Mouse (Mus musculus) neural tube, embryonic 10.5 days (tissue): ENCODE data around the gene Hook2.

ENCODE experiments used
- DNase-seq: peaks from one replicate; pipeline ENCODE4 v3.0.0-alpha.2; 2017; ENCODE audit warnings: low spot score; ENCODE audit errors: extremely low spot score

Gene Hook2

DNA sequence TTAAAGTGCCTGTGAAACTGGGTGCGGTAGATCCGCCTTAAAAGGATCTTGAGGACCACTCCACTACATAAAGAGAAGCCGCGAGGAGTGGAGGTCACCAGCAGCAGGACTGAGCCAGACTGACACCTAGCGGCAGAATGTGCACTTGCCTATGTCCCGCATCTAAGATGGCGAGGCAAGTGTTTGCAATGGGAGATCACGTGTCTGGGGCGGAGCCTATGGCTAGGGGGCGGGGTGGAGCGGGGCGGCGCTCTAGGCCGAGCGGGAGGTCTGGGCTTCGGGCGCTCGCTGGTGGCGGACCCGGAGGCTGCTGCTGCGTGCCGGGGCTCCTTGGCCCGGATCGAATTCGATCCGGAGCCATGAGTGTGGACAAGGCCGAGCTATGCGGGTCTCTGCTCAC is at the start of gene Hook2:
TSS of gene Hook2 (plus strand) at position 255 of the 400 bp plus-strand sequence.
- DNase-seq = peak; percentile 96

DNA sequence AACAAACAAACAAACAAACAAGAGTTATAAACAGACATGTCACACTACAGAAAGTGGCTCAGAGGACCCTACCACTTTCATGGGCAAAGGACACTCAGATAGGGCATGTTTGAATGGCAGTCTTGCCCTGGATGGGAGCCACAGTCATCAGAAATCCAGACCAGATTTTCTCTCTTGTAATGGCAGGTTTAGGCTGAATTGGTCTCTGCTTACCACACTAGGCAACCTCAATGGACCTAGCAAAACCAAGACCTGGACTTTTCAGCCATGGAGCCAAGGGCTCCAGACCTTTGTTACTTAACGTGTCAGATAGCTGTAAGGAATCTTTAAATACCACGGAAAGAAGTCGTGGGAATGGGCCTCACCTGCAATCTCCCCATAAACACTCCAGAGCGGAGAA is 46.7 kb upstream of the Hook2 start:
- no peak for DNase-seq

DNA sequence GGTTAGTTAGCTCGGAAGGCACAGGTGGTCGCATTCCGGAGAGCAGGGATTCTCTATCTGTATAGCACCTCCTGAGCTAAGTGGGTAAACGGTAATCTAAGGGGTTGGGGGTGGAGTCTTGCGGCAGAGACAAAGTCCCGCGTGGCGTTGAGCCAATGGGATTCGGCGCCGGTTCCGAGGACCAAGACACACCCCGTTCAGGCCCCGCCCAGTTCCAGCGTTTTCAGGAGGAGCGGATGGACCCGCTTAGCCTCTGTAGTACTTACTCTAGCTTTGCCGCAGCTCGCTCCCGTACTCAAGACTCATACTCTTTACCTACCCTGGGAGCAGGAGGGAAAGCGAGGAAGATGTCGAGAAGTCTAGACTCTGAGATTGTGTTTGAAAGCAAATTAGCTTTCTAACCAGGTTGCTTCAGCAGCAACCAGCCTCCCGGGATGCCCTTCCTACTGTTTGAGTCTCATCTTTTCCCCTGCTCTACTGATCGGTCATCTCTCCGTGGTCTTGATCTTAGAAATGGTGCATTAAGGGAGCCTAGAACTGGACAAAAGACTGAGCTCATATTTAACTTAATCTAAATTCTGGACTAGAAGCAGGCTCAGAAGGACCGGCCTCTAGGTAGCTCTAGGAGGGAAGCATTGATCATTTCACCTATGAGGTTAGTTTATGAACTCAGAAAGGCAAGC is 45.8 kb upstream of the Hook2 start:
- DNase-seq = peak; percentile 61

DNA sequence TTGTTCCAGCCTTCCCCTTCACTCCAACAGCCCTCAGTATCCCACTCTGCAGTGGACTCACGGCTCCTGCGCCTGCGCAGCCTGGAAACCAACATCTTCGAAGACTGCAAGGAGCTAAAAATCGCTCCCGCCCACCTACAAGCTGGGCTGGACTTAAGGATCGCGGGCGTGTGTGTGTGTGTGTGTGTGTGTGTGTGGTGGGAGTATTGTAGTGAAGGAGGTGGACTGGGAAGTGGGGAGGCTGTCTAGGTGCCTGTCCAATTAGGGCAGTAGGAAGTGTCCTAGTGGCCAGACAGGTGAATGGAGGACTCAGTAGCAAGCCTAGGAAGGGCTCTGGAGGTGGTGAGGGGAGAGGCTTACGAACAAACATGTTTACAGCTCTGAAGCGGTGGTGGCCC is 45.2 kb upstream of the Hook2 start:
- DNase-seq = peak; percentile 32

DNA sequence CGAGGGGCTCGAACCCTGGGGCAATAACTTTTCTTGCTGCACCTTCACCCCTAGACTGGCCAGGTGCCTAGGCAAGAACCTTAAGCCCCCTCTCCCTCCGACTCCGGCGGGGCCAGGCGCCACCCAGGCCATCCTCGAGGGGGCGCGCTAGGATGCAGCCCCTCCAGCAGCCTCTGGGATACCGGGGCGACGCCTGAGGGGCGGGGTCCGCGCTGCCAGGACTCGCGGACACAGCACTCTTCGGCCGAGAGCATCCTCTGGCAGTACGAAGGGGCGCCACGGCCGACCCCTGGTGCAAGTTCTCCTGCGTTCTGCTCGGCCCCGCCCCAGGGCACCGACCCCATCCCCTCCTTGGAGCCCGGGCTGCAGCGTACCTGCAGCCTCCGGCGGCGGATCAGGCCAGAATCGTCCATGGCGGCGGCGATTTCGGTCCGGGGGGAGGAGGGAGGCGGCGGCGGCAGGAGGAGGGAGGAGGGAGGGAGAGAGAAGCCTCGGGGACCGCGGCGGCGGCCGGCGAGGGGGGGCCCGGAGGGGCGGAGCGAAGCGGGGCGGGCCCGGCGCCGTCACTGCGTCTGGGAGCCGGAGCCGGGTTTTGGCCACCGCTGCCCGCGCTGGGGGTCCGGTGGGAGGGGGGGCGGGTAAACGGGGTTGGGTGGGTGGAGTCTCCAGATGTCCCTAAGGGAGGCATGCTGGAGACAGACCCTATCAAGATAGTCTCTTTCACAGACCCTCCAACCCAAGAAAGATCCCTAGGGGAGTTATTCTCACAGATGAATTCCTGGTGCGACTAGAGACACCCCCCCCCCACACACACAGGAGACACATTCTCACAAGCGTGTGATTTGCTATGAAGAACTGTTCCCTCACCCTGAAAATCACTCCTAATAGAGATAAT is 44.5 kb upstream of the Hook2 start:
- DNase-seq = peak; percentile 51

DNA sequence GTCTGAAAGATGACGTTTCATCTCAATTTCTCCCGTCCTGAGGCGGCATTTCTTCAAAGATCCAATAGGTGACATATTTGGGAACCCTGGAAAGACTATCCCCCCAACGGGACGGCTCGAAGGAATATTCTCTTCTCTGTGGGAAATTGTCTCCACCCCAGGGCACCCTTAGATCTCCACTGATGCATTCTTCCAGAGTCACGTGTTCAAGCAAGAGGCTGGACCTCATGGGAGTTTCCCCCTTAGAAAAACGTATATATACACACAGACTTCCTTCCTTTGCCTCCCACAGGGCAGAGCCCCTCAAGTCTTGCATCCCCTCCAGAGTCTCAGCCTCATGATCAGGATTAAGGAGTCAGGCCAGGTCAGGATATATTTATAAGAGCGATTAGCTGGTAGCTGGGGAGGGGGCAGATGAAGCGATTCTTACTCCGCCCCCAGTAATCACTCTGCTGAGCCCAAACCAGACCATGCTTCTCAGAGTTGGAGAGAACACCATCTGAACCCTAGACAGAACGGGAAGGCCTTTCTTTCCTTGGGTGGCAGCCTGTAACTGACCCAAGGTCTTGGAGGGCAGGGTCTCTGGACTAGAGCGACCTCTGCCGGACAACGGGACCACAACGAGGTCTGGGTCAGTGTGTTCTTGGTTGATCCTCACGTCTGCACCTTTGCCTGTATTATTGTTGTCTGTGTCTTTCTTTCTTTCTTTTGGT is 43.7 kb upstream of the Hook2 start, which contains the start of gene Rtbdn:
TSS of gene Rtbdn (plus strand) at position 464 of the 713 bp plus-strand sequence.
- DNase-seq = peak; percentile 40

DNA sequence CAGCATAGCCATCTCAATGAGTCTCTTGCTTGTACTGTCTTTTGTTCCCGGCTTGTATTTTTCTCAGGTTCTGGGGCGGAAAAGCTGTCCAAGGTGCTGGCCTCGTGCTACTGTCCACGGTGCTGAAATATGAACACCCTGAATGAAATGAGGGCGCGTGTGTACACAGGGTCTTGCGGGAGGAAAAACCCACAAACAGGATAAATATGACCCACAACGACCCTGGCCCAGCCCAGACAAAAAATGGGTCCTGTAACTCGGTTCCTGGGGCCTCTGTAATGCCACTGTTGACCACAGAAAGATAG is 43.2 kb upstream of the Hook2 start:
- DNase-seq = peak; percentile 64

DNA sequence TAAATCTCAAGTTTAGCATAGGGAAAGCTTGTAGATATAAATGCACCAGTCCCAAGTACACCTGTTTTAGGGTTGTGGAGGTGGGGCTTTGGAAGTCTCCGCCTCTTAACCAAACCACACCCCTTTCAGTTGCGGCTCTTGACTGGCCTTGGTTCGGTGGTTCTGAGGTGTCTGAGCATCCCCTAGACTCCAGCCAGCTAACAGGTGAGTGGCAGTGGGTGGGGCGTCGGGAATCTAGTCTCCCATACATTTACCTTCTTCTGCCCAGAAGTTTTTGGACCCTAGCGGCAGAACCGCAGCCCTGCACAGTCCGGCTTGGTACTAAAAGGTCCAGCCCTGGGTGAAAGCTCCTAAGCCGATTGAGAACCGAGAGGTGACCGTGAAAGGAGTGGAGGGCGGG is 40.6 kb upstream of the Hook2 start:
- DNase-seq = no peak

DNA sequence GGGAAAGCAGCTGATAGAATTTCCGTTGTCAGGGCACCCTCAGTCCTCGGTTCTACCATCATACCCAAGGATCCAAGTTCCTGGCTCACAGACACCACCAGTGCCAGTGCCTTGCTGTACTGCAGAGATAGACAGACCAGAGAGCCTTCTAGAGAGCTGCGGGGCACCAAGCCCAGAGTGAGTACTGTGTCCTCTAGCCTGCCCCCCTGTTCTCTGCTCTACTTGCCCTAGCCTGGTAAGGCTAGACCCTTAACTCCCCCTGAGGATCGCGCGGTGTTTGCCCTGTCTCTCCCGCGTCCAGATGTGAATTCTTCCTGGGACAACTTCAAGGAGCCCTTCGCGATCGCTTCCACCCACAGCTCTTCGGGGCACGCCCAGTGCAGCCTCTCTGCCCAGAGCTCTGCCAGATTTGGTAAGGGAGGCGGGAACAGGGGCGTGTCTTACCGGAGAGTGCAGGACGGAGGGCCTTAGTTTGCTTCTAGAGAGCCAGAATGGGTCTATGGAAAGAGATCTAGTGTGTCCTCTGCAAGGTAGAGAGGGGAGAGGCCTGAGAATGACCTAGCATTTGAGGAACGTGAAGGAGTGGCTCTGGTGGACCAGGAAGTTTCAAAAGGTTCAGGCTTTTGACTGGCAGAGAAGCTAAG is 37.7 kb upstream of the Hook2 start:
- no peak for DNase-seq

DNA sequence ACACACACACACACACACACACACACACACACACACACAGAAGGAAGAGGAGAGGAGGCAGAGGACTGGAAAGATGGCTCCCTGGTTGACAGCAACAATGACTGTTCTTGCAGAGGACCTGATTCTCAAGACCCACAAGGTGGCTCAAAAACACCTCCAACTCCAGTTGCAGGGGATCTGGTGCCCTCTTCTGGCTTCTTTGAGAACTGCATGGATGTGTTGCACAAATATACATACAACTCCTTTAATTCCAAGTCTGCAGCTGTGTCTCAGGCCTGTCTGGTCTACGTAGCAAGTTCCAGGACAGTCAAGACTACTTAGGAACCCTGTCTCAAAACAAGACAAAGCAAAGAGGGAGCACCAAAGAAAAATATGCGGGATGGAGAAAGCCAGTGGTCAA is 33.6 kb upstream of the Hook2 start:
- peak; percentile 79 for DNase-seq

DNA sequence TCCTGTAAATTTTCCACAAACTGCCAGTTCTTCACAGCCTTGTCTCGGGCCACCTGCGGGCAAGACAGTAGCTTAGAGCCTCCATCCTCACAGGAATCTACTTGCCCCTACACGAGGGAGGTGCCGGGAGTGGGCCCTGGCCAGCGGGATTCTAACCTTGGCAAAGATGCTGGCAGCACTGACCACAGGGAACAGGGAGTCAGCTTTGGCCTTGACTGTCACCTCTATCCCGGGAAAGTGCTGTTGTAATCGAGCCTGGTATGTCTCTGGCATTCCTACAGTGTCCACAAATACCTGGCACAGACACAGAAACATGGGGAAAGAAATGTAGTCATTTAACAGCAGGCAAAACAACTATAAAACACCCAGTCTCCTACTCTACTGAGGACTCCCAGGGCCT is 30.6 kb upstream of the Hook2 start:
- no peak for DNase-seq

DNA sequence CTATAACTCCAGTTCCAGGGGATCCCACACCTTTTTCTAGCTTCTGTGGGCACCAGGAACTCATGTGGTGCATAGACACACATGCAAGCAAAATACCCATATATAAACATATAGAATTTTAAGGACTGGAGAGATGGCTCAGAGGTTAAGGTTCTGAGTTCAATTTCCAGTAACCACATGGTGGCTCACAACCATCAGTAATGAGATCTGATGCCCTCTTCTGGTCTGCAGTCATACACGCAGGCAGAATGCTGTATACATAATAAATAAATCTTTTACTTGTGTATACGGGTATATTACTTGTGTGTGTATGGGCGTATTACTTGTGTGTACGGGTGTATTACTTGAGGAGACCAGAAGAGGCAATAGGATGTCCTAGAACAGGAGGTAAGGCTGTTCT is 26.5 kb upstream of the Hook2 start:
- DNase-seq = no peak

DNA sequence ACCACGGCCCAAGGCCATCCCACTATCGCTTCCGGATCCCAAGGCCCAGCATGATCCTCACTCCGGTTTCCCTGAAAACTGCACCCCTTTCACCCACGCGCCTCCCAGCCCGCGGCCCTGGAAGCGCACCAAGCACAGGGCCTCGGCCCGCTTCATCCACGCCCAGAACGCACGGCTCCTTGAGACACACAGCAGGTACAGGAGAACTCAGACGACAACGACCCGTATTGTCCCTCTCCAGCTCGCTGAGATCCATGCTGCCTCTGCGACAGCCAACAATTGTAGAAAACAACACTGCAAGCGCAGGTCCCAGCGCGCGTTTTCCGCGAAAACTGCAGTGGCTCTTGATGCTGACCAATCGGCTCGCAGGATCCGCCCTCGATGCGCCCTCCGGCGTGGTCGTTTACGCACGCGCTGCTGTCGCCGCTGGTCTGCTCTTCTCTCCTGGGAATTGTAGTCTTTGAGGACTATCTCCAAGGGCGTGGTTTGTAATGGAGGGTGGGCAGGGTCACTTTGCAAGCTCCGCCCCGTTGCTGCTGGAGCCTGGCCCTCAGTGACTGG is 24.6 kb upstream of the Hook2 start:
- peak; percentile 91 for DNase-seq

DNA sequence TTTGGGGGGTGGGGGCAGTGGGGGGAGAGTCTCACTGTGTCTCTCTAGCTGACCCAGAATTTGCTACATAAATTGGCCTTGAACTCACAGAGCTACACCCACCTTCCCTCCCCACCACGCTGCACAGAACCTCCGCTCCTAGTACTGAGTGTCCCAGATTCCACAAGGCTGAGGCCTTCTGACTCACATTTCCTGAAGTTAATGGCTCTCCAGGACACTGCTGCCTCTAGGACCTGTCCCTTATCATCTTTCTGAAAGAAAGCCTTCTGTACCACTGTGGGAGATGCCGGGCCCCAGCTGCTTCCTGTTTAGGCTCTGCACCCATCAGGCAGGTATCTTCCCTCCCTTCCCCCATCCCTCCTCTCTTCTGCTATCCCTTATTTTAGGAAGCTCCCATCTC is 23.8 kb upstream of the Hook2 start:
- no peak for DNase-seq

DNA sequence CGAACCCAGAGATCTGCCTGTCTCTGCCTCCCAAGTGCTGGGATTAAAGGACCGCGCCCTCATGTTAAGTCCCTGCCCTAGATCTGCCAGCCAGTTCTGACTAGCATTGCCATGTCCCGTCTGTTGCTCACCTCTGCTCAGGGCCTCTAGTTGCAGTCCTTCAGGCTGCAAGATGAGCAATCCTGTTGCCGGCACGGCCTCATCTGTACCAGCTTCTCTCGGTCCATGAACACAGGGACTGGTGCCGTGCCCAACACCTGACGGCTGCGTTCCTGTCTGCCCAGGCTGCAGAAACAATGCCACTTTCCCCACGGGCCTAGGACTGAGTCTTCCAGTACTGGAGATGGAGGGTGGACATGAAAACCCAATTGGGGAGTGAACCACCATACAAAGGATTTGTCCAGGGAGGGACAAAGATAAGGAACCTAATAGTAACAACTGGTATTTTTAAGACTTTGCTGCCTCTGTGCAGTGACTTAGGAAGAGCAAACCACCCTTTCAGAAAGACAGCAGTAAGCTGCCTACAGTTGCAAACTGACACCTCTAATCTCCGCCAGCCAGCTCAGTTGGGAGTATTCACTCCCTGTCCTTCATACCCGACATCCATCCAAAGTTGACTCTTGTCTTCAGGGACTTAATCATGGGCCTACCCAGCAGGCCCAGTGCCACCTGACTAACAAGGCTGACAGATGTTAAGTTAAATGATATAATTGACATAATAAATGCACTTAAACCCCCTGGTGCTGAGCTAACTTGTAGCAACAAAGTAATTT is 22.7 kb upstream of the Hook2 start:
- no peak for DNase-seq

DNA sequence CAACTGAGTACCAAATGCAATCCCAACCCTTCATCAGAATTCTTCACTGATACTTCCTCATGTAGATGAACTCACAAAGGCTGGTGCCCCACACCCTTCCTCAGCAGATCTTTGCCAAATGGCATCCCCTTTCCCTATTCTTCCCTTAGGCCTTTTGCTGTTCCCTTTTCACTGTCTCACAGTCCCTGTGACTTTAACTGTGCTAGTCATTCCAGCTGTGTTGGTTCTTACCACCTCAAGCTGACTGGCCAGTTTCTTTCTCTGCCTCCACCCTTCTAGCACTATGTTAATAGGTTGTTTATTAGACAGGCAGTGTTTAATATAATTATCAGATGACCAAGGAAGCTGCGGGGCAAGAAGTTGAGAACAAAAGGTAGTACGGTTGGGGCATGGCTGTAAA is 21.8 kb upstream of the Hook2 start:
- no peak for DNase-seq

DNA sequence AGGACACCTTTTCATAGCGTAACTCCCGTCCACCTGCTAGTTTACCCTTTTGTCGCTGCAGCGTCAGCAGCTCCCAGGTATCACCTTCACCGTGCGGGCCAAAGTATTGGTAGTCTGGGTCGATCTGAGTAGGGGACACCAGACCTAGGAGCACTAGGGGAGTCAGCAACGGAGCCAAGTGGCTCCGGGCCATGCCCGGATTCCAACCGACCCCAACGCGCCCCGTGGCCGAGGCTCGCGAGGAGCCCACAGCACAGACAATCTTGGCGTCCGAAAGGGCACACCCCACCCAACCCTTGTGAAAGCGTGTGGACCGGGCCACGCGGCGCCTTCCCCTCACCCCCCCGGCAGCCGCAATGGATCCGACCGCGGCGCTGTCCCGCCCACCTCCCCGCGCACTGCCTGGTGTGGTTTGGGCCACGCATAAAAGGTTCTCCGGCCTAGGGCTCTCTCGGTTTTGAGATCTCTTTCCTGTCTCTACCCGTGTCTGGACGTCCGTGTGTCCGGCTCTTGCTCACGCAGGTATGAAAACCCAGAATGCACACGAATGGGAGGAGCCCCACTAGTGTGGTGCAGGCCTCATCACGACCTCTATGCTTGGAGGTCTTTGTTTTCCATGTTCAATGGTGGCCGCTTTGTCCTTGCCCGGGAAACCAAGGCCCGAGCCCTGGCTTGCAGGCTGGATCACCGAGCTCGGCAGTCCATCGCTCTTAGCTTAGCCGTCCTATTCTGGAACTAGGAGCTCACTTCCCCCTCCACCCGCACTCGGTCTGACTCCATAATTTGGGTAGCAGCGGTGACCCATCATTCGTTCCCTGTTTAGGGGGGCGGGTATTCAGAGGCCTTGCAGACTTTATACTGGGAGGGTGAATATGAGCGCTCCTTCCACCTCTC is 20.9 kb upstream of the Hook2 start, which contains the start of the genes Gm49661, Prdx2 and Rnaseh2a:
TSS of gene Gm49661 (minus strand) at position 193 of the 894 bp plus-strand sequence.
TSS of gene Prdx2 (plus strand) at position 347 of the 894 bp plus-strand sequence.
TSS of gene Rnaseh2a (minus strand) at position 527 of the 894 bp plus-strand sequence.
- DNase-seq = peak; percentile 89

DNA sequence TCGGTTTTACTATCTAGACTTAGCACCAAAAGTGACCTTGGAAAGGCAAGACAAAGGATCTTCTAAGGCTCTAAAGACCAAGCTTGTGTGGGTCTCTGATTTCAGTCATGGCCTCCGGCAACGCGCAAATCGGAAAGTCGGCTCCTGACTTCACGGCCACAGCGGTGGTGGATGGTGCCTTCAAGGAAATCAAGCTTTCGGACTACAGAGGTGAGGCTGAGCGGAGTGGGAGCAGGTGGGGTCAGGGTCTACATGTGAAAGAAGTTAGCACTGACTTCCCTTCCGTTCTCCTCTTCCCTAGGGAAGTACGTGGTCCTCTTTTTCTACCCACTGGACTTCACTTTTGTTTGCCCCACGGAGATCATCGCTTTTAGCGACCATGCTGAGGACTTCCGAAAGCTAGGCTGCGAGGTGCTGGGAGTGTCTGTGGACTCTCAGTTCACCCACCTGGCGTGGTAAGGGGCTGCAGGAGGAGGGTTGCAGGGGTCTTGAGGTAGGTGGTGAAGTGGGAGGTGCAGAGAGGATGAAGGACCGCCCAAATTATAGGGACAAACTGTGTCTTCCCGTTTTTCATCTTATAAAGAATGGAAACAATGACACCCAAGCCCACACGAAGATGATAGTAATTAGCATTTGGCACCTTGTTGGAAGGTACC is 20.1 kb upstream of the Hook2 start:
- DNase-seq = no peak

DNA sequence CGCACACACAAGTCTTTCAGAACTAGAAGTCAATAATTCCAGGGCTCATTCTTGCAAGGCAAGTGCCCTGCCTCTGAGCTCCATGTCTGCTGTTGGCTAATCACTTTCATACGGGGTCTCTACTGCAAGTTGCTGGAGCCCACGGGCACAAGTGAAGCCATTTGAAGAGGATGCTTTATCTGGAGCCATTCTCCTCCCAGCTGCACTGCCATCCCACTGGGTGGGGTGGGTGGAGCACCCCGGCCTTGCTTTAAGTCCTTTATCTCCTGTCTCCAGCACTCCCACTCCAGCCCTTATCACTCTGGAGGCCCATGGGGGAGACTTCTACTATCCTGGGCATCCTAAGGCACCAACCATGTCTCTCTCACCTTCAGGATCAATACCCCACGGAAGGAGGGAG is 19.5 kb upstream of the Hook2 start:
- DNase-seq = no peak
